In genomic region chr3:101318516-101319170, GRCm38 (mm10) we compare ENCODE assay signal across 21 mouse cellular contexts. TPM values are rescaled to one million over a fixed set of nuclear protein-coding genes. Genes with fewer than 3 reads are reported as not detected.
DNase-seq lines count a peak whose midpoint lies in the region; ATAC-seq lines count a peak whose summit lies in the region.
"Had no signal": no experiment of that assay in that cellular context is flagged by ENCODE, and none has a peak within 500 bp of the region (broad histone marks: within the 10 kb centered on the region; RNA-seq: fewer than 3 reads in every experiment).

No protein-coding gene starts in this region.

- H3K9me3 ChIP-seq in kidney, embryonic 14.5 days (ENCODE audit: control insufficient read depth, low read length) = 0 out of 2 replicates have a peak, but pooled peaks cover 5% of the 10 kb centered on the region
- H3K9me3 ChIP-seq in hindbrain, embryonic 11.5 days (ENCODE audit: control insufficient read depth, low read length) = no peaks in the 10 kb centered on the region
- H3K9me3 ChIP-seq in heart, embryonic 10.5 days = no peaks in the 10 kb centered on the region; the same call in 1 of the 2 replicates
- H3K9me3 ChIP-seq: forebrain, embryonic 10.5 days; hindbrain, embryonic 15.5 days; midbrain, embryonic 13.5 days; neural tube, embryonic 13.5 days had no signal

- H3K27me3 ChIP-seq in kidney, embryonic 14.5 days (ENCODE audit: control insufficient read depth, insufficient read depth, low read length) = no peaks in the 10 kb centered on the region
- no peaks in the 10 kb centered on the region for H3K27me3 ChIP-seq in hindbrain, embryonic 11.5 days (ENCODE audit: control insufficient read depth, insufficient read depth, low read length)
- peaks cover 9% of the 10 kb centered on the region; the same call in 1 of the 2 replicates for H3K27me3 ChIP-seq in heart, embryonic 10.5 days (ENCODE audit: insufficient read depth, poor library complexity, severe bottlenecking)
- H3K27me3 ChIP-seq: embryonic facial prominence, embryonic 12.5 days; hindbrain, embryonic 15.5 days; midbrain, embryonic 13.5 days; neural tube, embryonic 13.5 days had no signal

- peak; percentile 23 for DNase-seq in kidney, adult 11 months
- DNase-seq in urinary bladder, postnatal 36 days (ENCODE audit: low spot score in 2 of 2) = peak; percentile 20 to 34
- no peak for DNase-seq in urinary bladder, postnatal 10 days (ENCODE audit: low spot score)
- DNase-seq in cerebellum, postnatal 10 days = peak; percentile 82 to 84
- no peak for DNase-seq in embryo, embryonic 11 days
- no peak for DNase-seq in hindbrain, embryonic 11.5 days (ENCODE audit: low spot score)
- no peak for DNase-seq in heart, embryonic 10.5 days (ENCODE audit: low spot score)
- DNase-seq: adrenal gland, adult 2 months; gastrocnemius, adult 2 months; heart, adult 11 months; layer of hippocampus, postnatal 36 days; spleen, adult 18-20 months had no signal

- no peak overlapping the region for H3K4me2 ChIP-seq in kidney, embryonic 14.5 days (replicated peaks; ENCODE audit: low read depth, low read length)
- no peak overlapping the region for H3K4me2 ChIP-seq in hindbrain, embryonic 11.5 days (replicated peaks; ENCODE audit: low read depth, low read length)
- H3K4me2 ChIP-seq: embryonic facial prominence, embryonic 12.5 days; hindbrain, embryonic 15.5 days; midbrain, embryonic 13.5 days; neural tube, embryonic 13.5 days had no signal

- no peak overlapping the region for H3K9ac ChIP-seq in kidney, embryonic 14.5 days (ENCODE audit: low read depth, low read length)
- no peak overlapping the region for H3K9ac ChIP-seq in hindbrain, embryonic 11.5 days (ENCODE audit: low read depth, low read length)
- H3K9ac ChIP-seq: embryonic facial prominence, embryonic 12.5 days; hindbrain, embryonic 15.5 days; liver, postnatal 0 days; midbrain, embryonic 13.5 days; neural tube, embryonic 13.5 days had no signal

- no peak overlapping the region for H3K27ac ChIP-seq in kidney, embryonic 14.5 days (ENCODE audit: low read depth, low read length)
- H3K27ac ChIP-seq in hindbrain, embryonic 11.5 days (ENCODE audit: low read depth, low read length) = no peak overlapping the region
- no peak overlapping the region for H3K27ac ChIP-seq in heart, embryonic 10.5 days
- H3K27ac ChIP-seq: embryonic facial prominence, embryonic 12.5 days; forebrain, embryonic 10.5 days; gastrocnemius, adult 2 months; hindbrain, embryonic 15.5 days; midbrain, embryonic 13.5 days; neural tube, embryonic 13.5 days had no signal

- 85% methylated on average over 6 of the region's 6 CpGs for WGBS in kidney, embryonic 14.5 days
- WGBS in hindbrain, embryonic 11.5 days = 94% methylated on average over 6 of the region's 6 CpGs
- WGBS in heart, embryonic 10.5 days = 86% methylated on average over 6 of the region's 6 CpGs

- ATAC-seq in kidney, embryonic 14.5 days (ENCODE audit: low FRiP score, low TSS enrichment) = no peak
- no peak for ATAC-seq in hindbrain, embryonic 11.5 days (ENCODE audit: low FRiP score)
- ATAC-seq: intestine, embryonic 16.5 days; liver, postnatal 0 days; midbrain, embryonic 13.5 days had no signal

- no peaks in the 10 kb centered on the region for H3K36me3 ChIP-seq in kidney, embryonic 14.5 days (ENCODE audit: control insufficient read depth, insufficient read depth, low read length)
- no peaks in the 10 kb centered on the region for H3K36me3 ChIP-seq in hindbrain, embryonic 11.5 days (ENCODE audit: control insufficient read depth, insufficient read depth, low read length)
- H3K36me3 ChIP-seq in heart, embryonic 10.5 days = no peaks in the 10 kb centered on the region
- H3K36me3 ChIP-seq: embryonic facial prominence, embryonic 12.5 days; forebrain, embryonic 10.5 days; hindbrain, embryonic 15.5 days; midbrain, embryonic 13.5 days; neural tube, embryonic 13.5 days had no signal

- H3K4me1 ChIP-seq in kidney, embryonic 14.5 days (ENCODE audit: control insufficient read depth, insufficient read depth, low read length) = no peaks in the 10 kb centered on the region
- no peaks in the 10 kb centered on the region for H3K4me1 ChIP-seq in hindbrain, embryonic 11.5 days (replicated peaks; ENCODE audit: control insufficient read depth, insufficient read depth, low read length)
- H3K4me1 ChIP-seq in heart, embryonic 10.5 days = peaks cover 4% of the 10 kb centered on the region; the same call in 1 of the 2 replicates
- H3K4me1 ChIP-seq: hindbrain, embryonic 15.5 days; midbrain, embryonic 13.5 days; neural tube, embryonic 13.5 days had no signal

- H3K4me3 ChIP-seq in kidney, embryonic 14.5 days (ENCODE audit: low read length) = no peak overlapping the region
- no peak overlapping the region for H3K4me3 ChIP-seq in hindbrain, embryonic 11.5 days (ENCODE audit: low read depth, low read length)
- H3K4me3 ChIP-seq in heart, embryonic 10.5 days = no peak overlapping the region
- H3K4me3 ChIP-seq: embryonic facial prominence, embryonic 12.5 days; forebrain, embryonic 10.5 days; gastrocnemius, adult 2 months; hindbrain, embryonic 15.5 days; midbrain, embryonic 13.5 days; neural tube, embryonic 13.5 days had no signal

RNA-seq across cellular contexts. Expression of gene Cd2, which starts 30.9 kb away (rescaled TPM):
- not detected in 2 replicates for polyA plus RNA-seq in kidney, embryonic 14.5 days (2014; fragmentation: Nextera tagmentation; extraction: Ambion mirVana)
- 0.14 TPM in 1 of 2 replicates, not detected in the other for polyA plus RNA-seq in hindbrain, embryonic 11.5 days (2014; fragmentation: Nextera tagmentation; extraction: Ambion mirVana)
- polyA plus RNA-seq in heart, embryonic 10.5 days (2016; fragmentation: Nextera tagmentation; extraction: Ambion mirVana) = 0.23 and 0.38 TPM in 2 replicates
- polyA plus RNA-seq: embryonic facial prominence, embryonic 12.5 days; forebrain, embryonic 10.5 days; heart, embryonic 14.5 days; hindbrain, embryonic 15.5 days had no signal

RNA-seq across cellular contexts. Expression of gene Igsf3, which starts 58.2 kb away (rescaled TPM):
- polyA plus RNA-seq in kidney, embryonic 14.5 days (2014; fragmentation: Nextera tagmentation; extraction: Ambion mirVana) = 15.1 and 16.9 TPM in 2 replicates
- 23.8 and 27.6 TPM in 2 replicates for polyA plus RNA-seq in hindbrain, embryonic 11.5 days (2014; fragmentation: Nextera tagmentation; extraction: Ambion mirVana)
- 41.9 and 45.9 TPM in 2 replicates for polyA plus RNA-seq in heart, embryonic 10.5 days (2016; fragmentation: Nextera tagmentation; extraction: Ambion mirVana)

Comparison
In these comparisons a context has a peak if more than half of its experiments do, and no peak if none do; other contexts are left out.
1. DNase-seq: peak in kidney, adult 11 months (single experiment), urinary bladder, postnatal 36 days (2 of 2) and cerebellum, postnatal 10 days (2 of 2); none in urinary bladder, postnatal 10 days (single experiment), embryo, embryonic 11 days (single experiment), hindbrain, embryonic 11.5 days (single experiment) and heart, embryonic 10.5 days (single experiment).